Mouse (Mus musculus): ENCODE data around the gene Gm14548.
A peak's percentile ranks its signal among the peaks of the same experiment; 100 is the strongest.
"Not testable (repeated sequence)": the region's sequence is repeated elsewhere in the genome, so short reads cannot be mapped to it uniquely, and the experiment has no call there.

Gene Gm14548

GRCm38 (mm10) chr7:3898036-3898590, at the start of gene Gm14548:
Gene Gm14548, minus strand, starts transcription at chr7:3898120.
- DNase-seq, result not testable (repeated sequence)

GRCm38 (mm10) chr7:3946117-3946516, 48.2 kb upstream of the Gm14548 start:
- DNase-seq, result no peak

- no peak for DNase-seq
Measured at GRCm38 (mm10) chr7:3940915-3941314, 43.0 kb upstream of the Gm14548 start.

- no peak for DNase-seq
Measured at GRCm38 (mm10) chr7:3939866-3940525, 42.1 kb upstream of the Gm14548 start.

GRCm38 (mm10) chr7:3935473-3935872, 37.6 kb upstream of the Gm14548 start:
- DNase-seq, result not testable (repeated sequence)

GRCm38 (mm10) chr7:3915387-3915786, 17.5 kb upstream of the Gm14548 start, which contains the start of gene Lilra6:
Gene Lilra6, minus strand, starts transcription at chr7:3915503.
- DNase-seq, result not testable (repeated sequence)

GRCm38 (mm10) chr7:3903704-3904103, 5.8 kb upstream of the Gm14548 start:
- peak; percentile 0 for DNase-seq

- not testable (repeated sequence) for DNase-seq
Measured at GRCm38 (mm10) chr7:3875032-3875431, 22.9 kb downstream of the Gm14548 start.

- not testable (repeated sequence) for DNase-seq
Measured at GRCm38 (mm10) chr7:3844951-3845350, 53.0 kb downstream of the Gm14548 start, which contains the start of gene Pira2. Gene Pira2, minus strand, starts transcription at chr7:3845051.

GRCm38 (mm10) chr7:3837854-3838253, 60.1 kb downstream of the Gm14548 start:
- DNase-seq, result not testable (repeated sequence)
